Mouse (Mus musculus) bone marrow, adult 2 months (tissue): ENCODE results near the gene Gm10665.
"Not testable (repeated sequence)": the region's sequence is repeated elsewhere in the genome, so short reads cannot be mapped to it uniquely, and the experiment has no call there.

Experiments used
- CTCF ChIP-seq: fragments of 200-500 bp; IDR thresholded peaks from 2 replicates; pipeline ENCODE4 v1.5.1; 2011; ENCODE audit warnings: low read length, control low read depth; ENCODE audit not compliant: control insufficient read depth, insufficient read depth
- POLR2A ChIP-seq: fragments of 200-500 bp; IDR thresholded peaks from 2 replicates; pipeline ENCODE4 v1.6.1; 2011; ENCODE audit warnings: low read depth, mild to moderate bottlenecking, control low read depth, low read length, borderline replicate concordance; ENCODE audit not compliant: control insufficient read depth

- TF ChIP-seq CTCF, POLR2A: not testable (repeated sequence)
Measured at GRCm38 (mm10) chr7:22438129-22438528, 25.7 kb downstream of the Gm10665 start, which contains the start of gene Vmn1r149.
